Mouse (Mus musculus) left cerebral cortex, adult 18-20 months (tissue): ENCODE data around the gene Pigc. TPM values are rescaled to one million over a fixed set of nuclear protein-coding genes. Genes with fewer than 3 reads are reported as not detected.

Source experiments
- DNase-seq, 2 experiments: peaks; one replicate each; pipeline ENCODE4 v3.0.0; 2021 to 2022; ENCODE audit warnings: low spot score in 2 of 2, mixed read lengths in 1 of 2
- total RNA-seq, 2 experiments: library from RNA; stranded (reverse); gene quantifications; 2 replicates each; pipeline ENCODE4 v1.2.3; 2021

Gene Pigc
- total RNA-seq, 2 experiments from 2014 or later: 10.8 to 17.3 TPM

- DNase-seq: no peak
These were observed 37.1 kb downstream of the Pigc start for GRCm38 (mm10) chr1:162006109-162006508.

DNA sequence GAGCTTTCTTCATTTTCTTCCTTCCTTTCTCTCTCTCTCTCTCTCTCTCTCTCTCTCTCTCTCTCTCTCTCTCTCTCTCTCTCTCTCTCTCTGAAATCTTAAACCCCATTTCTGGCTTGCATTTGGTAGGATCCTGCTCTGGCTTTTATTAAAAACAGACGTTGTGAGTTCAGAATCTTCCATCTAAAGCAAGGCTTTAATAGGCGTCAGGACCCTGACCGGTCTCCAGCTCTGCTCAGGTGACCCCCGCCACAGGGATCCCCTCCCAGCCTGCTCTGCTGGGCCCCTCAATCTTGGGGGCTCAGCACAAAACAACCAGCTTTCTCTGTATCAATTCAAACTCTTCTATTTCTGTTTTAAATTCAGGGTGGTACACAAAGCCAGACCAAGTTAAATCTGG is 39.2 kb downstream of the Pigc start:
- DNase-seq: no peak

- DNase-seq: no peak
These were observed 39.7 kb downstream of the Pigc start for GRCm38 (mm10) chr1:162008631-162009067.

DNA sequence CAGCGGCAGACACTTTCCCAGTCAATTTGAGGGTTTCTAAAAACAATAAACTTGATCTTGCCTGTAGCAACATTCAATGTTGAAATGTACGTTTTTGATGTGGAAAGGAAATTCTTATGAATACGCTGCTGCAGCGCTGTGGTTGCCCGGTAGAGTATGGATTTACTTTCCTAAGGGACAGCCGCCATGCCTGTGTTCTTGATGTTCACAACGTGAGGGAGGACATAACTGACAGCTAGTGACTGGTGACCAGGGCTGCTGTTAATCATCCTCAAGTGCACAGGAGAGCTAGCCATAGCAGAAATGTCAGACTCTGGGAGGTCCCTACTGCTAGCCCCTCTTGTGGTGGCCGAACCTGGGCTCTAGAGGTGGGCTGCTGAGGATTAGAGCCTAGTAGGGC is 40.1 kb downstream of the Pigc start:
- no peak for DNase-seq

- DNase-seq: no peak
These were observed 42.7 kb downstream of the Pigc start for GRCm38 (mm10) chr1:162011523-162012245.

GRCm38 (mm10) chr1:162013561-162013960 is 44.6 kb downstream of the Pigc start:
- no peak for DNase-seq

- DNase-seq: no peak
These were observed 46.4 kb downstream of the Pigc start for GRCm38 (mm10) chr1:162015247-162015862.

GRCm38 (mm10) chr1:162016982-162017381 is 48.0 kb downstream of the Pigc start:
- DNase-seq: no peak

DNA sequence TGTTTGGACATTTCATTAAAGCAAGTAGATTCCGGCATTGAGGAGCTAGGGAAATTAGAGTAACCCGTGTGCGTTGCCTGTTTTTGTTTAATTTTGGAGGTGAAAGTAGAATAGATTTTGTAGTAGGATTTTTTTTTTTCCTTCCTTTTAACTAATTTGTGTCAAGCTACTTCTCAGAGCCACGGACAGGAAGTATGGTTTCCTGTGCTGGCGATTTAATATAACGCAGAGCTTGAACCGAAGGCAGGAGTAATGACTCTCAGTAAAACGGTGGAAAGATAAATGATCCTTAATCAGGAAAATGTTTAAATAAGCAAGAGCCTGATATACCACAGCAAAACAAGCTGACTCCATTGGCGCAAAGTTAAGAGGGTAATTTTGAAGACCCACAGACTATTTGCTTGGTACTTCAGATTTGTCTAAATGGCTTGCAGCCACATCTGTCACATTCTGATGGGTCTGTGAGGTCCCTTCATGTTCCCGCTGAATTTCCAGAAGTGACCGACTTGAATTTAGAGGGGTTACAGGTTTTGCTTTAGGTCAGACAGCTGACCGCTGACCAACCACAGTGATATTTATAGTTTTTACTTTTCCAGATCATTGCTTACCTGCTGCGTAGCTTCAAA is 49.1 kb downstream of the Pigc start:
- no peak for DNase-seq

GRCm38 (mm10) chr1:162018601-162018977 is 49.6 kb downstream of the Pigc start:
- DNase-seq: no peak

- DNase-seq: no peak
These were observed 51.3 kb downstream of the Pigc start for GRCm38 (mm10) chr1:162020303-162020731.

GRCm38 (mm10) chr1:162020766-162021165 is 51.8 kb downstream of the Pigc start:
- DNase-seq: no peak

Other genes with a start within 250 kb of the Pigc start
- gene Fasl, start 180.7 kb upstream of the Pigc start, total RNA-seq: under 1 TPM in 1 of 2 experiments, not detected in 1; 0.19 TPM
- 10 to 100 TPM; 32.6 to 38.2 TPM for gene Suco, start 92.5 kb upstream of the Pigc start, total RNA-seq
- not detected for gene 4930558K02Rik, start 10.4 kb downstream of the Pigc start, total RNA-seq